Mouse (Mus musculus) spleen, adult 2 months (tissue): ENCODE results near the gene Tspan2.

Experiments used
- CTCF ChIP-seq: fragments of 200-500 bp; IDR thresholded peaks from 2 replicates; pipeline ENCODE4 v1.5.1; 2011; ENCODE audit warnings: mild to moderate bottlenecking, inconsistent platforms; ENCODE audit not compliant: insufficient read depth, insufficient read length, insufficient replicate concordance; ENCODE audit errors: extremely low read depth
- POLR2A ChIP-seq: fragments of 200-500 bp; IDR thresholded peaks from 2 replicates; pipeline ENCODE4 v1.6.1; 2011; ENCODE audit warnings: low read depth, low read length, inconsistent platforms

DNA sequence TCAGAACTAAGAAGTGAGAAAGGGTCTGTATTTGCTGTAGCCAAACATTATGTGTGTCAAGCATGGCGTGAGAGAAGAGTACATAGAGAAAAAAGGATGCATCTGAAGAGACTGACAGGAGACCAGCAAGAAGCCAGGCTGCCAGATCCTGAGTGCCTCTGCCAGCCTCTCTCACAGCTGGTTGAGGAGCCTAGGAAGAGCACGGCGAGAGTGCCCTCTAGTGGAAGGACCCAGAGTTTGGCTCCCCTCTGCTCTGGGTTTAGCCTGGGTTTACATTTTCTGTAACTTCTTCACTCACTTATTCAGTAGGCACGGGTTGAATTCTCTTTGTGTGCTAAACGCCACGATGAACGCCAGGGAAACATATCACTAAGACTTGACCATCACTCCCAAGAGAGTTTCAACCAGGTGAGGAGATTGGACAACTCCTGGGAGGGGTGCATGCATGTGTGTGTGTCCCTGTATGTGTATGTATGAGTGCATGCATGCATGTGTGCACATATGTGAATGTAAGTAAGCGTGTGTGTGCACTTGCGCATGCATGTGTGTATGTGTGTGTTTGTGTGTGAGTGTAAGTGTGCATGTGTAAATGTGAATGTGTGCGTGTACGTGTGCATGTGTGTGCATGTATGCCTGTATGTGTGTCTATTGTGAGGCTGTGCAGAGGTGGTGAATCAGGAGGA, 42.4 kb upstream of the Tspan2 start:
- TF ChIP-seq POLR2A (no peak), CTCF (peak; percentile 67; the same call in 1 of the 2 replicates)
